Mouse (Mus musculus) kidney, postnatal 25 days (tissue): ENCODE measurements around the gene Rpusd3.

Source experiments
- DNase-seq, 2 experiments: peaks; one replicate each; pipeline ENCODE4 v3.0.0; 2021; ENCODE audit warnings: mixed read lengths in 2 of 2

Gene Rpusd3

GRCm38 (mm10) chr6:113428006-113428405 is 8.9 kb upstream of the Rpusd3 start:
- DNase-seq = no peak

GRCm38 (mm10) chr6:113427397-113427796 is 8.3 kb upstream of the Rpusd3 start:
- peak; percentile 52 to 65 for DNase-seq

- DNase-seq = no peak
These were observed 7.6 kb upstream of the Rpusd3 start for GRCm38 (mm10) chr6:113426696-113427095.

DNA sequence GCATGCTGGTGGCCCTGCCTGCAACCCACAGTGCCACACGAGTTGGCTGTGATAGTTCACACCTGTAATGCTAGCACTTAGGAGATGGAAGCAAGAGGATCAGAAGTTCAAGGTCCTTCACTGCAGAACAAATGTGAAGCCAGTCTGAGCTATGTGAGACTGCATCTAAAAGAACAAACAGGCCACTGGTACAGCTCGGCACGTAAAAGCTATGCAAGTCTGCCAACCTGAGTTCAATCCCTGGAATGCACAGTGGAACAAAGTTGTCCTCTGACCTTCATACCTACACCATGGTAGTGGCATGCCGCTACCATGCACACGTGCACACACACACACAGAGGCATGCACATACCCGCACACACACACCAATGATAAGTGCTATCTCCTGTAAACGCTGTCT is 5.0 kb upstream of the Rpusd3 start:
- peak in 1 of 2 experiments; percentile 36 for DNase-seq

GRCm38 (mm10) chr6:113423000-113423399 is 3.9 kb upstream of the Rpusd3 start:
- no peak for DNase-seq

- peak; percentile 40 to 72 for DNase-seq
These were observed 520 bp downstream of the Rpusd3 start for GRCm38 (mm10) chr6:113418441-113419198.

DNA sequence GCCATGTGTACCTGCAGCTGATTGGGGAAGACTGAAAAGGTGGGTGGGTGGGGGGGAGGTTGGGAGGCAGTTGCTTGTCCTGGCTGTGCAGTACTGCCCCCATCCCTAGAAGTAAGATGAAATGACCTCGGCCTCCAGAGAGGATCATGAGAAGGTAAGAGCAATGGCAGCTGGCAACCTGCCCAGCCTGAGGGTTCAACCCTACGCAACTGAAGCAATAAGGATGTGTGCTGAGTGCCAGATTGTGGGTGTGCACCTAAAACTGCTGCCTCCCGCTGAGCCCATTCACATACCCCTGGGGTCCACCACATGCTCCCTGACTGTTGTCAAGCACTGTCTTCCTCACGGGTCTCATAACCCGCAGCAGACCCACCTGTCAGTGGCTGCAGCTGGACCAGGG is 2.7 kb downstream of the Rpusd3 start:
- no peak for DNase-seq

- DNase-seq = no peak
These were observed 9.1 kb downstream of the Rpusd3 start for GRCm38 (mm10) chr6:113410001-113410400.

DNA sequence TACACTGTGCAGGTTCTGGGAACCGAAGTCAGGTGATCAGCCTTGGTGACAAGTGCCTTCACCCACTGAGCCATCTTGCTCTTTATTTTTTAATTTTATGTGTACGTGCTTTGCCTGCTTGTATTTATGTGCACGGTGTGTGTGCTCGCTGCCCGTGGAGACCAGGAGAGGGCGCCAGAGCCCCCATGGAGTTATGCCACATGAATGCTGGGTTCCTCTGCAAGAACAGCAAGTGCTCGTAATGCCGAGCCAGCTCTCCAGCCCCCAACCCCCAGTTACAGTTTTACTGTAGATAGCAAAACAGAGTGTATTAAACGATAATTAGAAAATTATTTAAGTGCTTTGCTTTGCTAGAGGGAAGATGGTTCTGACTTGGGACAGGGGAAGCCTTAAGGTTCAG is 12.5 kb downstream of the Rpusd3 start:
- no peak for DNase-seq

DNA sequence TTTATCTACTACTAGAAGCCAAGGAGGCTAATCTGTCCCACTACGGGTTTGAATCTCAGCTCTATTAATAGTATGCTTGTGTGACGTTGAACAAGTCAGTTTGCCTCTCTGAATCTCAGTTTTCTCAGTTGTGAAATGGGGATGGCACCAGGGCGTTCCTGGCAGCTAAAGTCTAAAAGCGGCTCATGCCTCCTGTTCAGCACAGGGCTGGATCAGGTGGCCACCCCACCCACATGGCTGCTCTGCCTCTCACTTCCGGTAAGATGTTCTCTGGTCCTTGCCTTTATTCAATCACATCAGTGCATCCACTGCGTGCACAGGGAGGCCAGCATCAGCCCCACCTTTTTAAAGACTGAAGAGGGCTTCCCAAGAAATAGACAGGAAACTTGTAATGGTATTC is 13.7 kb downstream of the Rpusd3 start:
- no peak for DNase-seq

DNA sequence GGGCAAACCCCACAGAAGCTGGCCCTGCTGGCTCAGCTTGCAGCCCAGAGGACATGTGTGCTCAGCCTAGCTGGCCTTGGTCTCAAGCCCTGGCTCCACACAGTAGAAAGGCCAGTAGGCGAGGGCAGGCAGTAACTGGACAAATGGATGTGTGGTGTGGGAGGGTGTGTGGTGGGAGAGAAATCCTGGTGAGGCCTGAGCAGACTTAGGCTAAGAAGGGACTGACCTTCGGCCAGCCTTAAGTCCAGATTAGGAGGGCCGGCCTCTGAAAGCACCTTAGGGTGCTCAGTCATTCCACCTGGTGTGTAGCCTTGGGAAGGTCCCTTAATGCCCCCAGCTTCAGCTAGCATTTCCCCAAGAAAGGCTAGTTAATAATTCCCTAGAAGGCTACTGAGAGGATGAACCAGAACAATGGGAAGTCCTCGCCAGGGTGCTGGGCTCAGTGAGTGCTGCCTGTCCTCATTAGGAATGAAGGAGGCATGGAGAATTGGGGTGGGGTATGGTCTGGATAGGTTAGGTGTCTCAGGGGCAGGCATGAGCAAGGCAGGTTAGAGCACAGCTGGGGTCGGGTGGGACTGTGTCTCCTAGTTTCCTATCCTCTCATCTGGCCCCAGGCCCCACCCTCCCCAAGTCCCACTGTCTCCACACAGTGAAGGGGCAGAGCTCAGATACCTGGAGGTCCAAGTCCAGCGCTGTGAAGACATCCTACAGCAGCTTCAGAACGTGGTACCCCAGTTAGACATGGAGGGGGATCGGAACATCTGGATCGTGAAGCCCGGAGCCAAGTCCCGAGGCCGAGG is 14.3 kb downstream of the Rpusd3 start:
- DNase-seq = peak; percentile 27 to 70

DNA sequence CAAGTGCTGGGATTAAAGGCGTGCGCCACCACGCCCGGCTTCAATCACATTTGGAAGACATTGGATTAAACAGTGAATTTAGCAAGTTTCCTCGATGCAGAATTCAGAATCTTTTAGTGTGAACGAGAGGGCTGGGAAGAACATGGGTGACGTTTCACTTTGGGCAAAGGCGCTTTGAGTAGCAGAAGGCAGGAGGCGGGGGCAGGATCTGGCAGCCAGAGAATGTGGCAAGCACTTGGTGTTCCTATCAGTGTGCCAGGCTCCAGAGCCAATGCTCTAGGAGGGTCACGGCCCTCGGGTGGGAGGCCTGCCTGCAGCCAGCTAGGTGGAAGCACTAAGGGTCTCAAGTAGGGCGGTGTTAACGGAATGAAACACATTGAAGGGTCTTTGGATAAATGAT is 17.0 kb downstream of the Rpusd3 start:
- DNase-seq = no peak

GRCm38 (mm10) chr6:113396270-113397030 is 22.7 kb downstream of the Rpusd3 start:
- no peak for DNase-seq

- DNase-seq = no peak
These were observed 23.6 kb downstream of the Rpusd3 start for GRCm38 (mm10) chr6:113395501-113395900.

DNA sequence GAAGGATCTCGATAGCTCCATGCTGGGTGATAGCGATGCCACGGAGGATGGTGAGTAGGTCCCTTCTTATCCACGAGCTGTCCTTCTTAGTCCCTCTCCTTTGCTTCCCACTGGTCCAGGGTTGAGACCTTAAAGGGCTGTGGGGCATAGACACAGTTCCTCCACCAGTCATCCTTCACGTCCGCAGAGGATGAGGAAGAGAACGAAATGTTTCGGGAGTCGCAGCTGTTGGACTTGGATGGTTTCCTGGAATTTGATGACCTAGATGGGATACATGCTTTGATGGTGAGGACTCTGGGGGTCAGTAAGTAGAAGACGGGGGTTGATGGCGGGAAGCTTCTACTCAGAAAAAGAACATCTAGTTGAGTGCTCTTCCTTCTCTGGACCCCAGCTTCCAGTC is 24.3 kb downstream of the Rpusd3 start:
- DNase-seq = no peak

DNA sequence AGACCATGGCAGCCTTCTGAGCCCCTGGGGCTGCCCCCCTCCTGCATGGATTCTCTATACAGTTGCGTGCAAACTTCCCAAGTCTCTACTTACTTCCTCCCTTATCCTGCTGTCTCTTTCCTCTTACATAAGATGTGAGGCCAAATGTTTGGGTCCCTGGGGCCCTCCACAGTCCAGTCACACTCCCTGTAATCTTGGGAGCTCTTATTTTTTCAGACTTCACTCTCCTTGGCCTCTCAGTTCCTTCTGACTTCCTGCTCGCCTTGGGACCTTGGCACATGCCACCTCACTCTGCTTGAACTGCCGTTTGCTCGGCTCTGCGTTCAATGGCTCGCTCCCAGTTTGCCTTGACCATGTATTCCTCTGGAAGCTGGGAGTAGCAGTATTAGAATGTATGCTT is 25.2 kb downstream of the Rpusd3 start:
- DNase-seq = no peak

GRCm38 (mm10) chr6:113392387-113393071 is 26.6 kb downstream of the Rpusd3 start:
- peak; percentile 39 to 63 for DNase-seq

DNA sequence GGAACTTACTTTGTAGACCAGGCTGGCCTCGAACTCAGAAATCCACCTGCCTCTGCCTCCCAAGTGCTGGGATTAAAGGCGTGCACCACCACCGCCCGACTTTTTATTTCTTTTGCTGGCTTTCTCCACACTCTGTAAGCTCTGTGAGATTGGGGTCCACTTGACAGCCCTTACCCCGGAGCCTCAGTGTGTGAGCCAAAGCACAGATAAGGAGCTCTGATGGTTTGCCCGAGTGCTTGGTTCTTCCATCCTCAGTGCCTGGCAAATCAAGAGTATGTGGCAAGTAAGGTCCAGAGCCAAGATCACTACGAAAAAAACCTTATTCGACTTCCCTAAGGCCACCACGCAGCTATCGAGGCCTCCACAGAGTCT is 27.1 kb downstream of the Rpusd3 start:
- no peak for DNase-seq

DNA sequence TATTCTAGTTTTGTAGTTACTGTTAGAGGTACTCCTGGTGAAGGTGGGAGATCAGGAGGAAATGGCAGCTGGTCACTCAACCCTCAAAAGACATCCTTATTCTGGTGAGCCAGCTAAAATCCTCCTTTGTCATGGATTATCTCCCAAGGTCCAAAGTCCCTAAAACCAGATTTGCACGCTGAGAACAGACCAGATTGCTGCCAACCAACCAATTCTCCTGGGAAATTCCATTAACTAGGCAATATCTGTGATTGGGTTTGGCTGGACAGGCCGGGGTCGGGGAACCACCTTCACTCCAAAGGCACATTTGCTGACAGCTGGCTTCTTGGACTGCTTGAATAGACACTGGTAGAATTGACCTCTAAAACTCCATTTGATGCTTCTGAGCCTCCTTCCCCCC is 28.4 kb downstream of the Rpusd3 start:
- DNase-seq = peak; percentile 19 to 53

DNA sequence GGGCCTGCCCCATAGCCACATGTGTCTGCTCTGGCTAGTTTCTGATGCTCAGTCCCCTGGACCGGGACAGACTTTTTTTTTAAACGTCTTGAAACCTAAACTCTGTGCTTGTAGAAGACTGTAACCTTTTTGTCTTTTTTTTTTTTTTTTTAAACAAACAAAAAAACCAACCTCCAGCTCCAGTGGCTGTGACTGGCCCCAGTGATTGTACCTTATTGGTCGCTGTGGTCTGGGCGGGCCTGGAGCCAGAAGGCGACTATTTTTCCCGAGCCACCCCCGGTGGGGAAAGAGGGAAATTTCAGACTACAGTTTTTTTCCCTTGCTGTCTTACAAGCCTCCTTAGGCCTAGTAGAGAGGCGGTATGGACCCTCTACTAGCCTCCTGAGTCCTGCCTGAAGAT is 30.2 kb downstream of the Rpusd3 start, which contains the start of gene Ttll3:
TSS of gene Ttll3 (plus strand) at position 301 of the 400 bp plus-strand sequence.
- no peak for DNase-seq

DNA sequence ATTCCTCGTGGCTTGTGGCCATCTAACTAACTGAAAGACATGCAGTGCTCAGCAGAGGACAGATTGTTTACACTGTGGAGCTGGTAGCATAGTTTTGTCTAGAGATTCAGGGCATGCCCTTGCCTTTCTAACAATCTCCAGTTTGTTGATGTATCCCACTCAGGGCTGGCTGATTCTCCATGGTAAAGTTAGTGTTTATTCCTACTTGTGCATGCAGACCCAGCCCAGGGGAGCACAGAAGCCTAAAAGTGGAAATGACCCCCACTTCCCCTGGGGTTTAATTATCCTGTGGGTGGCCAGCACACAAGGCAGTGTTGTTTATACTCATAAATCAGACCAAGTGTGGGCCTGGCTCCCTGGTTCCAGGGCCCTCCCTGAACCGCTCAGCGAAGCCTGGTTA is 33.1 kb downstream of the Rpusd3 start:
- DNase-seq = no peak

DNA sequence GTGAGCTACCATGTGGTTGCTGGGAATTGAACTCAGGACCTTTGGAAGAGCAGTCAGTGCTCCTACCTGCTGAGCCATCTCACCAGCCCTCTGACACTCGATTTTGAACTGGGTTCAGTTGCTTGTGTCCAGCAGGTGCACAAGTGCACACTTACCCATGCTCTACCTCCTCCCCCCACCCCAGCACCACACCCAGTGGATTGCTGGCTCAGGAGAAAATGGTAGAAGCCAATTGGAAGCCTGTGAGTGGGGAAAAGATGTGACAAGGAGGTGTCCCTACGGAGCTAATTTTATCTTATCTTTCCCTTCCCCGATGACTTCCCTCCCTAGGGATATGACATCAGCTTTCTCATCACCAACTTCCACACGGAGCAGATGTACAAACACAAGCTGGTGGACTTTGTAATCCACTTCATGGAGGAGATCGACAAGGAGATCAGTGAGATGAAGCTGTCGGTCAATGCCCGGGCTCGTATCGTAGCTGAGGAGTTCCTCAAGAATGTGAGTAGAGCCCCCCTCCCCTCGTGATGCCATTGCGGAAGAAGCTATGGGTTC is 33.9 kb downstream of the Rpusd3 start:
- no peak for DNase-seq
